Mouse (Mus musculus) limb, embryonic 12.5 days (tissue): ENCODE measurements around the gene Btn2a2. TPM values are rescaled to one million over a fixed set of nuclear protein-coding genes. Genes with fewer than 3 reads are reported as not detected.

Source experiments
- ATAC-seq: fragments of 200-750 bp; cut with Nextera tagmentation; 2 replicates; pipeline ENCODE4 v1.8.0; 2017; ENCODE audit warnings: low read depth, moderate TSS enrichment; ENCODE audit not compliant: insufficient number of reproducible peaks, insufficient read depth, low FRiP score, low TSS enrichment
- H3K27ac ChIP-seq: fragments of 300-500 bp; sonication (generic); 2 replicates; pipeline ENCODE4 v1.5.1; 2016; ENCODE audit warnings: mild to moderate bottlenecking, moderate library complexity
- H3K27me3 ChIP-seq: fragments of 300-500 bp; sonication (generic); 2 replicates; pipeline ENCODE4 v1.6.1; 2016; ENCODE audit warnings: mild to moderate bottlenecking, moderate library complexity
- H3K36me3 ChIP-seq: fragments of 300-500 bp; sonication (generic); 2 replicates; pipeline ENCODE4 v1.6.1; 2016; ENCODE audit warnings: mild to moderate bottlenecking, moderate library complexity
- H3K4me1 ChIP-seq: fragments of 300-500 bp; sonication (generic); replicated peaks from 2 replicates; pipeline ENCODE4 v1.6.1; 2016
- H3K4me2 ChIP-seq: fragments of 300-500 bp; sonication (generic); 2 replicates; pipeline ENCODE4 v1.6.1; 2016; ENCODE audit warnings: mild to moderate bottlenecking, moderate library complexity
- H3K4me3 ChIP-seq: fragments of 300-500 bp; sonication (generic); replicated peaks from 2 replicates; pipeline ENCODE4 v1.5.1; 2016; ENCODE audit warnings: mild to moderate bottlenecking
- H3K9ac ChIP-seq: fragments of 300-500 bp; sonication (generic); replicated peaks from 2 replicates; pipeline ENCODE4 v1.6.1; 2016; ENCODE audit warnings: mild to moderate bottlenecking, moderate library complexity
- H3K9me3 ChIP-seq: fragments of 300-500 bp; sonication (generic); 2 replicates; pipeline ENCODE4 v1.6.1; 2016; ENCODE audit warnings: mild to moderate bottlenecking, moderate library complexity
- WGBS: fragments of 180-500 bp; shearing (Covaris S2); methylation state at CpG from one replicate; pipeline ENCODE4 v1.1.7; 2016; 5-methylcytosine and 5-hydroxymethylcytosine counted together
- polyA plus RNA-seq: library from polyadenylated mRNA; unstranded; fragments of >200 nt; fragmentation: Nextera tagmentation; extraction: Ambion mirVana; gene quantifications from 2 replicates; pipeline ENCODE4 v1.2.1, GENCODE M21; 2016

Btn2a2 gene
- polyA plus RNA-seq, 1 experiment from 2014 or later: 1.9 TPM

DNA sequence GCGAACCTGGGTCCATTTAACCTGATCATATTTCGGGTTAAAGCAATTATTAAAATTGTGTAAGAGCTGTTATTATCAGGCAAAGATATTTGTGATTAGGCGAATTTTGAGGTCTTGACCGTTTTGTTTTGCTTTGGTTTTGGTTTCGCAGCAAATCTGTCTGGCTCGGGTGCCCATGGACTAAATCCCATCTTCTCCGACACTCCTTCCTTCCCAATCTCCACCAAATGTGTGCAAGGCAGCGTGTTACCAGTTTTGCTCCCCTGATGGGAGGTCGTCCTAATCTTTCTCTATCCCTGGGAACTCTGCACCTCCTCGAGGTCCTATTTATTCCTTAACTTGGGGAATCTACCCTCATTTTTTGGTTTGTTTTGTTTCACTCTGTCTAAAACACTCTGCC, 43.5 kb downstream of the Btn2a2 start:
- H3K36me3 ChIP-seq: no peaks in the 10 kb centered on the region
- no peaks in the 10 kb centered on the region for H3K27me3 ChIP-seq
- H3K9ac ChIP-seq: peak overlapping the region; percentile 86
- WGBS: 2% methylated on average over 10 of the region's 10 CpGs
- peaks cover 7% of the 10 kb centered on the region; the same call in 1 of the 2 replicates for H3K4me1 ChIP-seq
- H3K4me3 ChIP-seq: peak overlapping the region; percentile 70
- H3K4me2 ChIP-seq: peak overlapping the region; percentile 62
- no peak for ATAC-seq
- peak overlapping the region; percentile 99 for H3K27ac ChIP-seq
- no peaks in the 10 kb centered on the region for H3K9me3 ChIP-seq

DNA sequence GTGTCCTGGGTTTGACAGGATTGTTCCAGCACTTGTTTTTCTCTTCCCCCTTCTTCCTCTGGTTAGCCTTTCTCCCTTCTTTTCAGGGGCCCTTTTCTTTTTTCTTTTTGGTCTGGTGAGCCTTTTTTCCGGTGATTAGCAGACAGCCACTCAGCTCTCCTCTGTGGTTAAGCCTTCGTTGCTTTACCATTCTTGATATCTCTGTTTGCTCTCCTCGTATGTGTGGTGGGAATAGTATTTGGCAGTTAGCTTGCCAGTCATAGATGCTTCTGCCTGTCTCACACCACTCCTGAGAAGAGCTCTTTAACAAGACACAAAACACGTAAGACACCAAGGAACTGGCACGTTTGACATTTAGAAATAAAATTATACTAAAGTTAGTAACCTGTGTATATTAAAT, 44.2 kb downstream of the Btn2a2 start:
- ATAC-seq: no peak
- Histone ChIP-seq H3K9me3 (no peaks in the 10 kb centered on the region), H3K4me2 (peak overlapping the region; percentile 62), H3K27me3 (no peaks in the 10 kb centered on the region), H3K9ac (no peak overlapping the region), H3K4me1 (peaks cover 7% of the 10 kb centered on the region; the same call in 1 of the 2 replicates), H3K36me3 (no peaks in the 10 kb centered on the region), H3K27ac (no peak overlapping the region), H3K4me3 (peak overlapping the region; percentile 70)
- 65% methylated on average over 5 of the region's 5 CpGs for WGBS

- Histone ChIP-seq H3K27me3 (no peaks in the 10 kb centered on the region), H3K36me3 (no peaks in the 10 kb centered on the region), H3K9ac (no peak overlapping the region), H3K4me2 (no peak overlapping the region), H3K27ac (no peak overlapping the region), H3K9me3 (no peaks in the 10 kb centered on the region), H3K4me1 (peaks cover 7% of the 10 kb centered on the region; the same call in 1 of the 2 replicates), H3K4me3 (no peak overlapping the region)
- ATAC-seq: no peak
- WGBS: 68% methylated on average over 10 of the region's 10 CpGs
These were observed 48.8 kb downstream of the Btn2a2 start for GRCm38 (mm10) chr13:23439901-23440300.

GRCm38 (mm10) chr13:23438521-23438920, 50.1 kb downstream of the Btn2a2 start:
- Histone ChIP-seq H3K9me3 (no peaks in the 10 kb centered on the region), H3K27me3 (no peaks in the 10 kb centered on the region), H3K36me3 (no peaks in the 10 kb centered on the region), H3K4me1 (peaks cover 6% of the 10 kb centered on the region; the same call in 1 of the 2 replicates), H3K27ac (0 out of 2 replicates have a peak overlapping the region, but pooled peaks have one; percentile 8), H3K4me2 (peak overlapping the region; percentile 66), H3K4me3 (peak overlapping the region; percentile 49), H3K9ac (no peak overlapping the region)
- no peak for ATAC-seq
- under 1% methylated on average over 7 of the region's 7 CpGs for WGBS

DNA sequence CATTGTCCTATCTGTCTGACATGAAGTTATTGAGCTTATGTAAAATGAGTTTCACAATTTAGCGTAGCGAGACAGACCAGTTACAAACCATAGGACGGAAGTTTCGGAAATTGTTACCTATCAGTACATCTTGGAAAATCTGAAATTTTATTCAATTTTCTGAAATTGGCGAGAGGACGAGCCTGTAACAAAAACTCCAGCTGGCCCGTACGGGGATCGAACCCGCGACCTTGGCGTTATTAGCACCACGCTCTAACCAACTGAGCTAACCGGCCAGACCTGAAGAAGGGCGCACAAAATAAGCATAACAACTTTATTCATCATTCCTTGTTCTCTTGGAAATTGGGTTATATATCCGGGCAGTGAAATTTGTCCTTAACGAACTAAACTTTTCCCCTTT, 50.7 kb downstream of the Btn2a2 start:
- H3K4me3 ChIP-seq: peak overlapping the region; percentile 49
- peak overlapping the region; percentile 78; the same call in 1 of the 2 replicates for H3K27ac ChIP-seq

GRCm38 (mm10) chr13:23436861-23437822, 51.5 kb downstream of the Btn2a2 start:
- Histone ChIP-seq H3K27me3 (no peaks in the 10 kb centered on the region), H3K9ac (peak overlapping the region; percentile 63), H3K27ac (peak overlapping the region; percentile 78), H3K36me3 (no peaks in the 10 kb centered on the region), H3K4me3 (peak overlapping the region; percentile 49), H3K4me2 (peak overlapping the region; percentile 66), H3K9me3 (no peaks in the 10 kb centered on the region), H3K4me1 (peaks cover 6% of the 10 kb centered on the region; the same call in 1 of the 2 replicates)
- ATAC-seq: peak; percentile 48; the same call in 1 of the 2 replicates
- WGBS: 1% methylated on average over 32 of the region's 32 CpGs

More for the DNA sequence above, 50.7 kb downstream of the Btn2a2 start:
- Histone ChIP-seq H3K4me1 (peaks cover 6% of the 10 kb centered on the region; the same call in 1 of the 2 replicates), H3K9me3 (no peaks in the 10 kb centered on the region), H3K9ac (peak overlapping the region; percentile 63), H3K4me2 (peak overlapping the region; percentile 66), H3K36me3 (no peaks in the 10 kb centered on the region), H3K27me3 (no peaks in the 10 kb centered on the region)
- ATAC-seq: peak; percentile 73
- under 1% methylated on average over 17 of the region's 17 CpGs for whole genome bisulfite sequencing

DNA sequence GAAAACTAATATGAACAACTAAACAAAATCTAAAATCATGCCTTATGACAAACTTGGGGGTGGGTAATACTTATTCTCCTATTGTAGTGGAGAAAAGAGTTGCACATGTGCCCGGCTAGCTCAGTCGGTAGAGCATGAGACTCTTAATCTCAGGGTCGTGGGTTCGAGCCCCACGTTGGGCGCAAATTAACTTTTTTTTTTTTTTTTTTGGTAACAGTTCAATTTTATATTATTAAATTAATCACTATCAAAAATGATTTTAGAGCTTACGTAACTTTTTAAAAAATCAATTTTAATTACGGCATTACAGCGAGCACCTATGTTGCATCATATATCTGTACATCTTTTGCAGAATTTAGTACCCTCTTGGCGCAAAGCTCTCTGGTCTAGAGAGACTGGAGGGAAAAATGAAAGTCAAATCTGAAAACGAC, 52.4 kb downstream of the Btn2a2 start:
- Histone ChIP-seq H3K9ac (no peak overlapping the region), H3K9me3 (no peaks in the 10 kb centered on the region), H3K27me3 (no peaks in the 10 kb centered on the region), H3K36me3 (no peaks in the 10 kb centered on the region), H3K4me1 (peaks cover 6% of the 10 kb centered on the region; the same call in 1 of the 2 replicates), H3K4me3 (peak overlapping the region; percentile 41), H3K4me2 (peak overlapping the region; percentile 61), H3K27ac (no peak overlapping the region)
- no peak for ATAC-seq
- WGBS: under 1% methylated on average over 11 of the region's 11 CpGs

GRCm38 (mm10) chr13:23435676-23436075, 53.0 kb downstream of the Btn2a2 start:
- WGBS: 2% methylated on average over 12 of the region's 12 CpGs
- Histone ChIP-seq H3K9me3 (no peaks in the 10 kb centered on the region), H3K4me1 (peaks cover 6% of the 10 kb centered on the region; the same call in 1 of the 2 replicates), H3K4me2 (peak overlapping the region; percentile 61), H3K9ac (peak overlapping the region; percentile 52), H3K36me3 (no peaks in the 10 kb centered on the region), H3K4me3 (peak overlapping the region; percentile 41), H3K27ac (no peak overlapping the region), H3K27me3 (no peaks in the 10 kb centered on the region)
- ATAC-seq: no peak

DNA sequence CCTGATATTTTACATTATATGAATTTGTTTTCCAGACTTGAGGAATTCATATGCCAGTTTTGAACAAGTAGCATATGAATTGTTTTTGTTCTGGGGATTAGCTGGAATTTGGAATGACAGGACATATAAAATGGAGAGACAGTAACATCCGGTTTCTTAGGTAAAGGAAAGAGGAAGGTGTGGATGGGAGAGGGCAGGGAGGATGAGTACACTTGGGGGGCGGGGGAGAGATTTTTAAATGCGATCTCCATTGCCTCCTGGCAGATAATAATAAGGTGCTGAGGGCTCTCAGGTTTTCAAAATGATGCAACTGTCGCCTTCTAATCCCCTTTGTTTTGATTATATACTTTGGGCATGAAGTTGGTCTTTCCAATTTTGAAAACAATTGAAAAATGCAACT, 53.4 kb downstream of the Btn2a2 start:
- peak overlapping the region; percentile 41 for H3K4me3 ChIP-seq
- H3K36me3 ChIP-seq: no peaks in the 10 kb centered on the region
- no peaks in the 10 kb centered on the region for H3K9me3 ChIP-seq
- peaks cover 6% of the 10 kb centered on the region; the same call in 1 of the 2 replicates for H3K4me1 ChIP-seq
- peak overlapping the region; percentile 61 for H3K4me2 ChIP-seq
- no peak overlapping the region for H3K27ac ChIP-seq
- peak overlapping the region; percentile 52; the same call in 1 of the 2 replicates for H3K9ac ChIP-seq
- ATAC-seq: no peak
- WGBS: 17% methylated on average over 4 of the region's 4 CpGs
- no peaks in the 10 kb centered on the region for H3K27me3 ChIP-seq

- Histone ChIP-seq H3K9ac (0 out of 2 replicates have a peak overlapping the region, but pooled peaks have one; percentile 3), H3K27me3 (no peaks in the 10 kb centered on the region), H3K4me3 (peak overlapping the region; percentile 19; the same call in 1 of the 2 replicates), H3K4me1 (peaks cover 10% of the 10 kb centered on the region; the same call in 1 of the 2 replicates), H3K36me3 (no peaks in the 10 kb centered on the region), H3K27ac (peak overlapping the region; percentile 50; the same call in 1 of the 2 replicates), H3K4me2 (peak overlapping the region; percentile 61), H3K9me3 (no peaks in the 10 kb centered on the region)
- WGBS: 8% methylated on average over 7 of the region's 7 CpGs
- no peak for ATAC-seq
These were observed 54.2 kb downstream of the Btn2a2 start for GRCm38 (mm10) chr13:23434426-23434825.

- Histone ChIP-seq H3K27me3 (no peaks in the 10 kb centered on the region), H3K27ac (no peak overlapping the region), H3K9me3 (no peaks in the 10 kb centered on the region), H3K4me2 (peak overlapping the region; percentile 26), H3K4me3 (no peak overlapping the region), H3K36me3 (no peaks in the 10 kb centered on the region), H3K9ac (no peak overlapping the region), H3K4me1 (peaks cover 15% of the 10 kb centered on the region; the same call in 1 of the 2 replicates)
- 58% methylated on average over 5 of the region's 5 CpGs for WGBS
- ATAC-seq: no peak
These were observed 54.9 kb downstream of the Btn2a2 start for GRCm38 (mm10) chr13:23433801-23434200.
